Mouse (Mus musculus) limb, embryonic 12.5 days (tissue): ENCODE measurements around the gene Clec3b. TPM values are rescaled to one million over a fixed set of nuclear protein-coding genes. Genes with fewer than 3 reads are reported as not detected.

Experiments used
- ATAC-seq: fragments of 200-750 bp; cut with Nextera tagmentation; 2 replicates; pipeline ENCODE4 v1.8.0; 2017; ENCODE audit warnings: low read depth, moderate TSS enrichment; ENCODE audit not compliant: insufficient number of reproducible peaks, insufficient read depth, low FRiP score, low TSS enrichment
- H3K27ac ChIP-seq: fragments of 300-500 bp; sonication (generic); 2 replicates; pipeline ENCODE4 v1.5.1; 2016; ENCODE audit warnings: mild to moderate bottlenecking, moderate library complexity
- H3K27me3 ChIP-seq: fragments of 300-500 bp; sonication (generic); 2 replicates; pipeline ENCODE4 v1.6.1; 2016; ENCODE audit warnings: mild to moderate bottlenecking, moderate library complexity
- H3K36me3 ChIP-seq: fragments of 300-500 bp; sonication (generic); 2 replicates; pipeline ENCODE4 v1.6.1; 2016; ENCODE audit warnings: mild to moderate bottlenecking, moderate library complexity
- H3K4me1 ChIP-seq: fragments of 300-500 bp; sonication (generic); replicated peaks from 2 replicates; pipeline ENCODE4 v1.6.1; 2016
- H3K4me2 ChIP-seq: fragments of 300-500 bp; sonication (generic); 2 replicates; pipeline ENCODE4 v1.6.1; 2016; ENCODE audit warnings: mild to moderate bottlenecking, moderate library complexity
- H3K4me3 ChIP-seq: fragments of 300-500 bp; sonication (generic); replicated peaks from 2 replicates; pipeline ENCODE4 v1.5.1; 2016; ENCODE audit warnings: mild to moderate bottlenecking
- H3K9ac ChIP-seq: fragments of 300-500 bp; sonication (generic); replicated peaks from 2 replicates; pipeline ENCODE4 v1.6.1; 2016; ENCODE audit warnings: mild to moderate bottlenecking, moderate library complexity
- H3K9me3 ChIP-seq: fragments of 300-500 bp; sonication (generic); 2 replicates; pipeline ENCODE4 v1.6.1; 2016; ENCODE audit warnings: mild to moderate bottlenecking, moderate library complexity
- WGBS: fragments of 180-500 bp; shearing (Covaris S2); methylation state at CpG from one replicate; pipeline ENCODE4 v1.1.7; 2016; 5-methylcytosine and 5-hydroxymethylcytosine counted together
- polyA plus RNA-seq: library from polyadenylated mRNA; unstranded; fragments of >200 nt; fragmentation: Nextera tagmentation; extraction: Ambion mirVana; gene quantifications from 2 replicates; pipeline ENCODE4 v1.2.1, GENCODE M21; 2016

Gene Clec3b
- not detected in 2 replicates for polyA plus RNA-seq

- H3K4me2 ChIP-seq: no peak within 1 kb of the TSS
- H3K4me3 ChIP-seq: no peak within 1 kb of the TSS
- H3K27me3 ChIP-seq: no peaks in the 10 kb centered on the region
- no peak within 1 kb of the TSS for H3K9ac ChIP-seq
- H3K4me1 ChIP-seq: no peaks in the 10 kb centered on the region
- no peak within 1 kb of the TSS for H3K27ac ChIP-seq
- WGBS: 88% methylated on average over 5 of the region's 5 CpGs
- H3K36me3 ChIP-seq: no peaks in the 10 kb centered on the region; the same call in 1 of the 2 replicates
- ATAC-seq: no peak
- H3K9me3 ChIP-seq: peaks cover 3% of the 10 kb centered on the region; the same call in 1 of the 2 replicates
Measured at GRCm38 (mm10) chr9:123150241-123151020, at the start of gene Clec3b. Gene Clec3b (plus strand): TSS chr9:123150946.

- no peaks in the 10 kb centered on the region for H3K27me3 ChIP-seq
- no peak overlapping the region for H3K4me2 ChIP-seq
- peaks cover 49% of the 10 kb centered on the region for H3K36me3 ChIP-seq
- no peak overlapping the region for H3K27ac ChIP-seq
- no peak overlapping the region for H3K9ac ChIP-seq
- no peaks in the 10 kb centered on the region for H3K9me3 ChIP-seq
- no peak for ATAC-seq
- no peaks in the 10 kb centered on the region for H3K4me1 ChIP-seq
- H3K4me3 ChIP-seq: no peak overlapping the region
Measured at GRCm38 (mm10) chr9:123103425-123103824, 47.3 kb upstream of the Clec3b start.

- H3K4me2 ChIP-seq: no peak overlapping the region
- H3K4me1 ChIP-seq: no peaks in the 10 kb centered on the region
- H3K27ac ChIP-seq: no peak overlapping the region
- H3K27me3 ChIP-seq: no peaks in the 10 kb centered on the region
- no peak overlapping the region for H3K4me3 ChIP-seq
- no peak overlapping the region for H3K9ac ChIP-seq
- no peaks in the 10 kb centered on the region for H3K9me3 ChIP-seq
- ATAC-seq: no peak
- peaks cover 44% of the 10 kb centered on the region for H3K36me3 ChIP-seq
Measured at GRCm38 (mm10) chr9:123104362-123104761, 46.4 kb upstream of the Clec3b start.

- Histone ChIP-seq H3K9me3 (no peaks in the 10 kb centered on the region), H3K27ac (no peak overlapping the region), H3K27me3 (no peaks in the 10 kb centered on the region), H3K9ac (no peak overlapping the region), H3K4me3 (no peak overlapping the region), H3K4me1 (peaks cover 14% of the 10 kb centered on the region), H3K4me2 (no peak overlapping the region), H3K36me3 (peaks cover 25% of the 10 kb centered on the region)
- WGBS: 90% methylated on average over 4 of the region's 4 CpGs
- ATAC-seq: no peak
Measured at GRCm38 (mm10) chr9:123107186-123107585, 43.6 kb upstream of the Clec3b start.

- Histone ChIP-seq H3K27me3 (no peaks in the 10 kb centered on the region), H3K4me1 (peaks cover 20% of the 10 kb centered on the region), H3K27ac (no peak overlapping the region), H3K9me3 (no peaks in the 10 kb centered on the region), H3K4me3 (no peak overlapping the region), H3K4me2 (no peak overlapping the region), H3K36me3 (peaks cover 23% of the 10 kb centered on the region), H3K9ac (no peak overlapping the region)
- no peak for ATAC-seq
- 88% methylated on average over 7 of the region's 7 CpGs for WGBS
Measured at GRCm38 (mm10) chr9:123109188-123109587, 41.6 kb upstream of the Clec3b start.

- Histone ChIP-seq H3K9ac (peak overlapping the region; percentile 94), H3K9me3 (no peaks in the 10 kb centered on the region), H3K36me3 (peaks cover 22% of the 10 kb centered on the region), H3K27me3 (no peaks in the 10 kb centered on the region), H3K4me1 (peaks cover 20% of the 10 kb centered on the region), H3K4me3 (peak overlapping the region; percentile 91), H3K4me2 (peak overlapping the region; percentile 81), H3K27ac (no peak overlapping the region)
- no peak for ATAC-seq
- WGBS: 61% methylated on average over 8 of the region's 8 CpGs
Measured at GRCm38 (mm10) chr9:123111751-123112221, 39.0 kb upstream of the Clec3b start.

- Histone ChIP-seq H3K27me3 (no peaks in the 10 kb centered on the region), H3K36me3 (peaks cover 28% of the 10 kb centered on the region), H3K27ac (peak within 1 kb of the TSS; percentile 93), H3K4me1 (peaks cover 20% of the 10 kb centered on the region), H3K4me2 (peak within 1 kb of the TSS; percentile 81), H3K4me3 (peak within 1 kb of the TSS; percentile 91), H3K9me3 (no peaks in the 10 kb centered on the region), H3K9ac (peak within 1 kb of the TSS; percentile 94)
- WGBS: under 1% methylated on average over 79 of the region's 79 CpGs
- peak; percentile 94 for ATAC-seq
Measured at GRCm38 (mm10) chr9:123112805-123113521, 37.8 kb upstream of the Clec3b start, which contains the start of the genes Zdhhc3 and Exosc7. Gene Zdhhc3 (minus strand): TSS chr9:123113205. Gene Exosc7 (plus strand): TSS chr9:123113215.

GRCm38 (mm10) chr9:123113931-123114330, 36.8 kb upstream of the Clec3b start:
- WGBS: 77% methylated on average over 6 of the region's 6 CpGs
- no peaks in the 10 kb centered on the region for H3K27me3 ChIP-seq
- H3K9me3 ChIP-seq: no peaks in the 10 kb centered on the region
- no peak for ATAC-seq
- H3K4me3 ChIP-seq: peak overlapping the region; percentile 91
- H3K9ac ChIP-seq: peak overlapping the region; percentile 94; the same call in 1 of the 2 replicates
- peaks cover 31% of the 10 kb centered on the region for H3K36me3 ChIP-seq
- H3K4me2 ChIP-seq: peak overlapping the region; percentile 81
- peaks cover 20% of the 10 kb centered on the region for H3K4me1 ChIP-seq
- H3K27ac ChIP-seq: no peak overlapping the region

GRCm38 (mm10) chr9:123115566-123115965, 35.2 kb upstream of the Clec3b start:
- Histone ChIP-seq H3K27ac (no peak overlapping the region), H3K9ac (no peak overlapping the region), H3K4me1 (peaks cover 14% of the 10 kb centered on the region), H3K4me3 (no peak overlapping the region), H3K4me2 (no peak overlapping the region), H3K9me3 (no peaks in the 10 kb centered on the region), H3K27me3 (no peaks in the 10 kb centered on the region), H3K36me3 (peaks cover 47% of the 10 kb centered on the region)
- 81% methylated on average over 1 of the region's 1 CpGs for WGBS
- ATAC-seq: no peak

- Histone ChIP-seq H3K27ac (no peak overlapping the region), H3K4me3 (no peak overlapping the region), H3K4me1 (no peaks in the 10 kb centered on the region), H3K9ac (no peak overlapping the region), H3K9me3 (no peaks in the 10 kb centered on the region), H3K27me3 (no peaks in the 10 kb centered on the region), H3K4me2 (no peak overlapping the region), H3K36me3 (peaks cover 88% of the 10 kb centered on the region)
- 89% methylated on average over 3 of the region's 3 CpGs for WGBS
- ATAC-seq: no peak
Measured at GRCm38 (mm10) chr9:123123017-123123416, 27.7 kb upstream of the Clec3b start.
